ENCODE assay signal across 8 mouse cellular contexts in the genomic region with DNA sequence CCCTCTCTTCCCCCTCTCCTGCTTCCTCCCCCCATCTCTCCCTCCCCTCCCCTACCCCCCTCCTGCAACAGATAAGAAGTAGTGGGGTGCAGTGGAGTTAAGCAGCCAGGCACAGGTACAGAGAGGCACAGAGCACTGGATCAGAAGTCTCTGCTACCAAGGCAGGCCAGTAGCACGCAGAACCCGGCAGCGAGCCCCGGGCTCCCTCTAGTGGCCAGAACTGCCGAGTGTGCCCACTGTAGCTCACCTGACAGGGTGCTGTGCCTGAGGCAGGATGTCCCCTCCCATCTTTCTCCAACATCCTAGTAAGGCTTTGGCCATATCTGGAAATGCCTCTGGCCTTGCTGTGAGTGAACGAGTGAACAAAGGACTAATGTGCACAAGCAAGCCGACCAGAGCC. TPM values are rescaled to one million over a fixed set of nuclear protein-coding genes. Genes with fewer than 3 reads are reported as not detected.
A peak's percentile ranks its signal among the peaks of the same experiment; 100 is the strongest.
DNase-seq lines count a peak whose midpoint lies in the region; ATAC-seq lines count a peak whose summit lies in the region.

No protein-coding gene starts in this region.

- no peaks in the 10 kb centered on the region for H3K4me1 ChIP-seq in liver, embryonic 11.5 days (replicated peaks; ENCODE audit: control insufficient read depth, insufficient read depth, low read length)
- H3K4me1 ChIP-seq in stomach, embryonic 16.5 days (ENCODE audit: control insufficient read depth, insufficient read depth, low read length): no peaks in the 10 kb centered on the region

- peak; percentile 68; the same call in 1 of the 2 replicates for ATAC-seq in liver, embryonic 11.5 days (replicated peaks; ENCODE audit: low FRiP score)
- ATAC-seq in stomach, embryonic 16.5 days (ENCODE audit: insufficient read depth, low FRiP score): peak; percentile 79; the same call in 1 of the 2 replicates

- H3K9ac ChIP-seq in liver, embryonic 11.5 days (ENCODE audit: low read depth, low read length): no peak overlapping the region
- H3K9ac ChIP-seq in stomach, embryonic 16.5 days (ENCODE audit: low read length): no peak overlapping the region

- H3K27me3 ChIP-seq in liver, embryonic 11.5 days (replicated peaks; ENCODE audit: control insufficient read depth, insufficient read depth, low read length): 0 out of 2 replicates have a peak, but pooled peaks cover 4% of the 10 kb centered on the region
- no peaks in the 10 kb centered on the region; the same call in 1 of the 2 replicates for H3K27me3 ChIP-seq in stomach, embryonic 16.5 days (ENCODE audit: control insufficient read depth, insufficient read depth, low read length)

- no peak overlapping the region for H3K4me3 ChIP-seq in liver, embryonic 11.5 days (ENCODE audit: low read depth, low read length)
- no peak overlapping the region for H3K4me3 ChIP-seq in stomach, embryonic 16.5 days (replicated peaks; ENCODE audit: low read length)

- H3K9me3 ChIP-seq in liver, embryonic 11.5 days (ENCODE audit: control insufficient read depth, low read length): no peaks in the 10 kb centered on the region
- H3K9me3 ChIP-seq in stomach, embryonic 16.5 days (replicated peaks; ENCODE audit: control insufficient read depth, low read length): no peaks in the 10 kb centered on the region

- 4% methylated on average over 7 of the region's 7 CpGs for WGBS in liver, embryonic 11.5 days
- 7% methylated on average over 7 of the region's 7 CpGs for WGBS in stomach, embryonic 16.5 days

- no peaks in the 10 kb centered on the region for H3K36me3 ChIP-seq in liver, embryonic 11.5 days (ENCODE audit: control insufficient read depth, insufficient read depth, low read length)
- no peaks in the 10 kb centered on the region for H3K36me3 ChIP-seq in stomach, embryonic 16.5 days (ENCODE audit: control insufficient read depth, insufficient read depth, low read length)

- H3K27ac ChIP-seq in liver, embryonic 11.5 days (ENCODE audit: low read depth, low read length): no peak overlapping the region
- H3K27ac ChIP-seq in stomach, embryonic 16.5 days (ENCODE audit: low read length): no peak overlapping the region

- DNase-seq in 416B (ENCODE audit: low read depth): peak; percentile 40
- peak; percentile 87 for DNase-seq in adrenal gland, adult 2 months
- peak; percentile 83 for DNase-seq in embryo, embryonic 11 days
- DNase-seq in heart, adult 8-10 months (ENCODE audit: low spot score): peak; percentile 70
- peak; percentile 91 for DNase-seq in kidney, postnatal 10 days
- DNase-seq in liver, embryonic 11.5 days (ENCODE audit: low spot score): peak; percentile 74
- DNase-seq in neural tube, embryonic 10.5 days (ENCODE audit: extremely low spot score, low spot score): peak; percentile 80

- H3K4me2 ChIP-seq in liver, embryonic 11.5 days: no peak overlapping the region
- H3K4me2 ChIP-seq in stomach, embryonic 16.5 days (ENCODE audit: low read depth, low read length): no peak overlapping the region

RNA-seq across cellular contexts. Expression of gene Aldh1l1, which starts 51.7 kb away (rescaled TPM):
- 100 to 1,000 TPM; 136 to 202 TPM for total RNA-seq in adrenal gland, adult 2 months (2021)
- polyA plus RNA-seq in adrenal gland, adult 2 months (2012; rRNA removed): 83.4 and 111 TPM in 2 replicates
- total RNA-seq in heart, adult 8-10 months (2022): 1 to 10 TPM; 1.8 to 5.1 (median 3.7) TPM
- 6.5 and 6.6 TPM in 2 replicates for polyA plus RNA-seq in liver, embryonic 11.5 days (2014; fragmentation: Nextera tagmentation; extraction: Ambion mirVana)
- 13.1 and 14.9 TPM in 2 replicates for polyA plus RNA-seq in stomach, embryonic 16.5 days (2015; fragmentation: Nextera tagmentation; extraction: Ambion mirVana)

Comparison
In these comparisons a context has a peak if more than half of its experiments do, and no peak if none do; other contexts are left out.
1. DNase-seq: peak in every context shown above with its lines; median percentile 91 in kidney, postnatal 10 days; 87 in adrenal gland, adult 2 months; 83 in embryo, embryonic 11 days; 80 in neural tube, embryonic 10.5 days; 74 in liver, embryonic 11.5 days; 70 in heart, adult 8-10 months; 40 in 416B.